Mouse (Mus musculus) urinary bladder, postnatal 10 days (tissue): ENCODE results near the gene Rsrc2.

Experiments used
- DNase-seq: peaks from one replicate; pipeline ENCODE4 v3.0.0; 2022; ENCODE audit warnings: low spot score

Rsrc2 gene

GRCm38 (mm10) chr5:123696244-123696643, 53.0 kb downstream of the Rsrc2 start:
- no peak for DNase-seq

GRCm38 (mm10) chr5:123694468-123694867, 54.7 kb downstream of the Rsrc2 start:
- no peak for DNase-seq

GRCm38 (mm10) chr5:123684221-123685144, 64.7 kb downstream of the Rsrc2 start, which contains the start of gene Clip1:
Clip1 (minus strand) TSS chr5:123684618.
- peak; percentile 17 for DNase-seq

- DNase-seq = no peak
Measured at GRCm38 (mm10) chr5:123683377-123684220, 65.6 kb downstream of the Rsrc2 start.

- DNase-seq = no peak
Measured at GRCm38 (mm10) chr5:123683043-123683376, 66.2 kb downstream of the Rsrc2 start.

- no peak for DNase-seq
Measured at GRCm38 (mm10) chr5:123682372-123682771, 66.8 kb downstream of the Rsrc2 start.

GRCm38 (mm10) chr5:123679546-123680263, 69.5 kb downstream of the Rsrc2 start:
- DNase-seq = no peak

- no peak for DNase-seq
Measured at GRCm38 (mm10) chr5:123679106-123679505, 70.1 kb downstream of the Rsrc2 start.
